Mouse (Mus musculus) c-Kit-positive CD71-positive TER-119-negative erythroid progenitor cells, embryonic 14.5 days (primary cell): ENCODE results near the gene Arid1b.

ENCODE experiments used
- DNase-seq: peaks from one replicate; pipeline ENCODE4 v3.0.0-alpha.2; 2013; ENCODE audit warnings: low read depth

Arid1b gene

DNA sequence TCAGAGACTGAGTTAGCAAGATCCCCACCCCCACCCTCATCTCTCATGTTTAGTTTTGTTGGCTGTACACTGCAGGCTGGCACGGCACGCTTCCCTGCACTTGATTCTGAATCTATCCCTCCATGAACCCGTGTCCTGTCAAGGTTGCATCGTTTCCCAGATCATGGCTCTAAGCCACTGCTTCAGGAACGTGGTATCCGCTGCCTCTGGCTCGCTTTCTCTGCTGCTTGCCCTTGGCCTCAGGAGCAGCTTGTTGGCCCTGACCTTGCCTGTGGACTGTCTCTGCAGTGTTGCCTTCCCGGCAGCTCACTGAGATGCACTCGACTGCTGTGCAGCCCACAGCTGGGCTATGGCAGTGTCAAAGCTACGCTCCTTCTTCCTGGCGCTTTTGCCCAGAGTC lies 252.6 kb downstream of the Arid1b start:
- DNase-seq = no peak

DNA sequence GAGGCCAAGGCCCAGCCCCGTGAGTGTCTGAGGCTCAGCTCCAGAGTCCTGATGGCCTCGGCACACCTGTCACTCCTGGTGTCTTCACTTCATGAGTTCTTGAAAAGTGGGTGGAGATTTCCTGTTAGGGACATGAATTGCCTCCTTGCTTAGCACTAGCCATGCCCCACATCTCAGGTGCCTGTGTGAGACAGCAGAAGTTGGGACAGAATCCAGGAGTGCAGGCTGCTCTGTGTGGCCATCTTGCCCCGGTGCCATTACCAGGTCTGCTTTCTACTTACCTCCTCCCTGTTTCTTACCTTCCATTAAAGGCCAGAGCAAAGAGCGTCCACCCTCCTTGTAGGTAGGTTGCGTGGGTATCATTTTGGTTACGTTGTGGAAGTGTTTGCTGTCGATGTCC lies 253.1 kb downstream of the Arid1b start:
- DNase-seq = no peak

DNA sequence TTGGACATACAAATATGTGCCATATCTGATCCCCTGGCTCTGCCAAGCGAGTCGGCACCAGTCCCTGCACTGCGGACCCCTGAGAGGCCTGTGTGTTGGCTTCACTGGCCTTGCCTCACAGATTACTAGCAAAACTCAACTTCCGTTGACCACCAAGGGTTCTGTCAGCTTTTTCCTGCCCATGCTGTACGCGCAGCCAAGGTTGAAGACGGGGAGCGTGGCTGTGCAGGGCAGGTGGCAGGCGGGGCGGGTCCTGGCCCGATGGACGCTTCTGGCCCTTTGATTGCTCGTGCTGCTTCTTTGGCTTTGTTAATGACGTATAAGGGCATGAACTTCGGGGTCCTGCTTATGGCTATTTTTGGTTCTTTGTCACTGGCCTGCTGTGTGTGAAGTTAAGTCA lies 253.6 kb downstream of the Arid1b start:
- DNase-seq = no peak

- DNase-seq = peak; percentile 25
Observed at GRCm38 (mm10) chr17:5248957-5249656, 255.0 kb downstream of the Arid1b start.

GRCm38 (mm10) chr17:5249681-5250180 lies 255.6 kb downstream of the Arid1b start:
- DNase-seq = no peak

DNA sequence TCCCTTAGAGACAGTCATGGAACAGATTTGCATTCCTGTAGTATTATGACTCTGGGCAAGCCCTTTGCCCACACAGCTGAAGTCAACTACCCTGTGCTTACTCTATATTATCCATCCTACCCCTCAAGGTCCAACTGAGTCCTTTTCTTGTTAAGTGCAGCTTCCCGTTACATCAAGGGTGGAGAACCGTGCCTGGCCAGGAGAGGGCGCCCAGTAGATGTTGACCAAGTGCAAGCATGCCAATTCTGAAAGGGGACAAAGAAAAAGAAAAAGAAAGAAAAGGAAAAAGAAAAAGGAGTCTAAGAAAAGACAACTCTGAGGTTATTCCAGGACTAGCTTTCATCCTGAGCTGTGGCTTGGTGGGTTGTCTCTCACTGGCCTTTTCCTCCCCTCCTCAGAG lies 258.3 kb downstream of the Arid1b start:
- peak; percentile 40 for DNase-seq

DNA sequence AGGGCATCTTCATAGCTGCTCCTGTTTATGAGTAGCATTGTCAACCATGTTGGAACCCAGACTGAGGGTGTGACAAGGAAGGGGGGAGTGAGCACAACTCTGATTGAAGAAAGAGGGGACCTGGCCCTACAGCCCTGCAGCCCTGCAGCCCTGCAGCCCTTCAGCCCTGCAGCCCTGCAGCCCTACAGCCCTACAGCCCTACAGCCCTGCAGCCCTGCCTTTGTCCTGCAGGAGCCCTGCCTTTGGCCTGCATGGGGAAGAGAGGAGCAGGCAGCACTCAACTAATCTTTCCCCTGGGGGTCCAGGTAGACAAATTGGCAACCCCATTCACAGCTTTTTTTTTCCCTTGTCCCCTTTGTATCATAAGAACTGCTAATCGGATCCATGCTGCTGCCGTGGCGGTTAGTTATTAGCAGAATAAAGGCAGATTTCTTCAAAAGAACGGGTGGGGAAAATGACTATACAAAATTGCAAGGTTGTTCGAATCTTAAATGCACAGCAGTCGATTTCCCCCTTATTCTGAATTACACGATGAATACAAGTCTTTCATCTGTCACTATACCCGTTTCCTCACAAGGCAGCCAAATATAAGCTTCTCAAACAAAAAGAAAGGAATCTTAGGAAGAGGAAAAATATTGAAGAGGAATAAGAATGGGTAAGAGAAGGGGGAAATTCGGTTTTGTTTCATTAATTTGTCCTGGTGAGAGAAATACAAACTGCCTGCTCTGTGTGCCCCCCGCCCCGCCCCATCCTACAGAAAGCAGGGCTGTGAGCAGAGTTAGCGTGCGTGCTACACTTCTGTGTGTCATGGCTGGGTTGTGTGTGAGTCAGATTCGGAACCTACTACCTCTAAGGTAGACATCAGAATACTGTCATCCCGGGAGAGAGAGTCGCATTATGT lies 260.8 kb downstream of the Arid1b start:
- DNase-seq = no peak

GRCm38 (mm10) chr17:5255618-5255933 lies 261.4 kb downstream of the Arid1b start:
- no peak for DNase-seq

GRCm38 (mm10) chr17:5258978-5259377 lies 264.8 kb downstream of the Arid1b start:
- DNase-seq = no peak

DNA sequence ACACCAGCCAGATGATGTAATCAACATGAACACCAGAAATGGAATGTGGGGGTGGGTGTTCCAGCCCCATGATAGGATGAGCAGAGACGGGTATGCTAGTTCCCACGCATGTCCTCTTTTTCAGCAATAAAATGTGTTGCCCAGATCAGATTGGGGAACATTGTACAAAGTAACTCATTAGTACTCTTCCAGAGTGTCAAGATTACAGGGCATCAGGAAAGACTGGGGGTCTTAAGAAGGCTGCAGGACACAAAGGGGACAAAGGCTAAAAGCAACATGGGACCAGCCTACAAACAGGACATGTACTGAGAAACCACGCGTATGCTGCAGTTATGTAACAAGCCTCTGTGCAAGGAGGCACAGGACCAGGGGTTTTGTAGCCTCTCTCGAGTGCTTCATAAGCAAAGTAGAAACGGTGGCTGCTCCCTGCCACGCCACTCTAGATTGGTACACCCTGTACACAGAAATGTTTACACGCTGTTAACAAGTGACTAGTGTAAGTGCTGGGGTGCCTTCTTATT lies 267.1 kb downstream of the Arid1b start:
- DNase-seq = no peak

GRCm38 (mm10) chr17:5261874-5262605 lies 267.9 kb downstream of the Arid1b start:
- no peak for DNase-seq

DNA sequence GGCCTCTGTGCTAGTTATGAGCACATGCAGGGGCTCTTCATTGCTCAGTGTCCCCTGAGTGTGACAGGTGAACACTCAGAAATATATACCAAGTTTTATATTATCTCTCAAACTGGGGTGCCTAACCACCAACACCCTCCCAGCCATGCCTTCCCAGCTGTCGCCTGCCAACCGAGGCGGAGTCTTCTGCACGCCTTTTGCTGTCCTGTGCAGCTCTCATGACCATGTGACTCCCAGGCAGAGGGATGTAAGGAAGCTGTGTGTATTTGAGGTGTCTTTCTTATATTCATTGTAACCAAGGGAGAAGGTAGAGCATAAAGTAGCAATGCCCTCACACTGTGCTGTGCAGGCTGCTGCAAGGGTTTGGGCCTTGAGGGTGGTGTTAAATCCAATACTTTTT lies 268.7 kb downstream of the Arid1b start:
- DNase-seq = no peak

GRCm38 (mm10) chr17:5264783-5265182 lies 270.7 kb downstream of the Arid1b start:
- DNase-seq = no peak

DNA sequence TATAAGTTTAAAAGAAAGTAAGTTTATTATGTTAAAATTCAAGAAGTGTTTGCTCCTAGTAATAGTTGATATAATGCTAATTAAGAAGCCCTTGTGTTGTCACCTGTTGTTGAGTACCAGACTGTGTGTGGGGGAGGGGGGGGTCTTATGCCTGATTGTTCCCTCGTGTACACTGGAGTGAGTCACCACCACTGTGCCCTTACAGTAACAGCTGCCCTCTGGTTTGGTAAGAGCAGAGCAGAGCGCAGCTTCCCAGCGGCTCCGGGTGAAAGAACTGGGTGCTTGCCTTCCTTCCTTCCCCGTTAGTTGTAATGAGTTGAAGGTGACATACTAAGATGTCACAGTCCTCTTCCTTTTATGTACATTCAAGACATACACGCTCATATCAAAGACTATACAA lies 271.5 kb downstream of the Arid1b start:
- DNase-seq = no peak

DNA sequence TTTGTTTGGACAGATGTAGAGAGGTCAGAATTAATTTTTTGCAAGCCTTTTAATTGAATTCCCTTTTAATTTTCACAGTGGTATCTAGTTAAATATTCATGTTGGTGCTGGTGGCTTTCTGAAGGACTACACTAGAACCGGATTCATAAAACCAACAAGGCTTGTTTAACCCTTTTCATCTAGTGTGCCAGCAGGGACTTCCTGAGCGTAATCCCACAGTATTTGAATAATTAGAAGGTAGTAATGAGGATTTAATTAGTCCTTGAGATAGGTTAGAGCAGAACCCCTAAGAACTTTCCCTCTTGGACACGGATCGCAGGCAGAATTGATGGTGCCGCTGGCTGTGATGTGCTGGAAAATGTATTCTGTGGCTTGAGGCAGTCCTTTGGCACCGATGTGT lies 273.6 kb downstream of the Arid1b start:
- no peak for DNase-seq

- DNase-seq = no peak
Observed at GRCm38 (mm10) chr17:5269302-5269701, 275.2 kb downstream of the Arid1b start.

DNA sequence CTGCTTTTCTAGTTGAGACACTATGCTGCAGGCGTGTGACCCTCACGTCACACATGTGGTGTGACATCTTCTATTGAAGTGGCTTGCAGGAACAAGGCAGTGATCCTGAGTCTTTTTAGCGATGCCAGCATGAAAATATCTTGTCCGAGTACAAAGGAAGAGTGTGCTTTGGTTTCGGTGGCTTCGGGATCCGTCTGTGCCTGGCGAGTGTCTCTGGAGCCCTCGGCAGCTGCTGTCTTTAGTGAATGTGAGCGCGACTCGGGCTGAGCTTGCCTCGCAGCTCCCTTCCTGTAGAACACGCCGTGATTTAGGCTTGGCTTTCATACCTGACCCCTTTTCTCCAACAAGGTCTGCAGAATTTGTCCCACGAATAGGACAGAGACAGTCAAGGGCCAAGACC lies 275.6 kb downstream of the Arid1b start:
- DNase-seq = no peak

GRCm38 (mm10) chr17:5270823-5271222 lies 276.7 kb downstream of the Arid1b start:
- DNase-seq = no peak

GRCm38 (mm10) chr17:5273118-5273517 lies 279.0 kb downstream of the Arid1b start:
- DNase-seq = no peak

DNA sequence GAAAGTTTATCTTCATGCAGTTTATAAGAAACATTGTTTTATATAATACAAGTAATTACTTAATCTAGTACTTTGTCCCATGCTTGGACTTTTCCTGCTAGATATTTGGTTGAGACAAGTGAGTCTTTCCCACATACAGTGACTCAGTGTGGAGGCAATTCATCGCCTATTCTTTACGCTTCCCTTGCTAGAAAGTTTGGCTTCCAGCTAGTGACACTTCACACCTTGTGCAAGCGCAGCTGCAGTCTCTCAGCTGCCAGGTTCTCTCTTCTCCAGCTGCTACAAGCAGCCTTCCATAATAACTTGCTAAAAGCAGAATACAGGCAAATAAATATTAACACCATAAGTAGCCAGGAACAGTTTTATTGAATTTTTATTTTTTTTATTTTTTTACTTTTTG lies 279.6 kb downstream of the Arid1b start:
- DNase-seq = no peak

GRCm38 (mm10) chr17:5274429-5274828 lies 280.3 kb downstream of the Arid1b start:
- no peak for DNase-seq

DNA sequence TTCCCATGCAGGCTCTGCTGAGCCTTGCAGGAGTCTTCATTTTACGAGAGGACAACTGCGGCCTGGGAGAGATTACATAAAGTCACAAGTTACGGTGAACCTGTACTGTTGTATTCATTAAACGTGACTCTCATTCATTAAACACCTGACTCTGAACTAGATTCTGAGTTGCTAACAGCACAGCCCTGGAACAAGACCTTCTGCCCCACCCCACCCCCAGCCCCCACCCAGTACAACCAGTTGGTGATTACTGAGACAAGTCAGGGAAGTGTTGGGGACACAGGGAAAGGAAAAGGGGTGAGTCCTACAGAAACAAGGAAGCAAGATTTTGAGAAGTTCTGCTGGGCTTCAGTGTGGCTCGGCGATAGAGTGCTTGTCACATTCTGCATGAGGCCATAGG lies 281.6 kb downstream of the Arid1b start:
- no peak for DNase-seq
